Mouse (Mus musculus): ENCODE measurements around the gene Aanat. TPM values are rescaled to one million over a fixed set of nuclear protein-coding genes. Genes with fewer than 3 reads are reported as not detected.

Gene Aanat
- polyA plus RNA-seq, 1 experiment from 2014 or later = not detected

DNA sequence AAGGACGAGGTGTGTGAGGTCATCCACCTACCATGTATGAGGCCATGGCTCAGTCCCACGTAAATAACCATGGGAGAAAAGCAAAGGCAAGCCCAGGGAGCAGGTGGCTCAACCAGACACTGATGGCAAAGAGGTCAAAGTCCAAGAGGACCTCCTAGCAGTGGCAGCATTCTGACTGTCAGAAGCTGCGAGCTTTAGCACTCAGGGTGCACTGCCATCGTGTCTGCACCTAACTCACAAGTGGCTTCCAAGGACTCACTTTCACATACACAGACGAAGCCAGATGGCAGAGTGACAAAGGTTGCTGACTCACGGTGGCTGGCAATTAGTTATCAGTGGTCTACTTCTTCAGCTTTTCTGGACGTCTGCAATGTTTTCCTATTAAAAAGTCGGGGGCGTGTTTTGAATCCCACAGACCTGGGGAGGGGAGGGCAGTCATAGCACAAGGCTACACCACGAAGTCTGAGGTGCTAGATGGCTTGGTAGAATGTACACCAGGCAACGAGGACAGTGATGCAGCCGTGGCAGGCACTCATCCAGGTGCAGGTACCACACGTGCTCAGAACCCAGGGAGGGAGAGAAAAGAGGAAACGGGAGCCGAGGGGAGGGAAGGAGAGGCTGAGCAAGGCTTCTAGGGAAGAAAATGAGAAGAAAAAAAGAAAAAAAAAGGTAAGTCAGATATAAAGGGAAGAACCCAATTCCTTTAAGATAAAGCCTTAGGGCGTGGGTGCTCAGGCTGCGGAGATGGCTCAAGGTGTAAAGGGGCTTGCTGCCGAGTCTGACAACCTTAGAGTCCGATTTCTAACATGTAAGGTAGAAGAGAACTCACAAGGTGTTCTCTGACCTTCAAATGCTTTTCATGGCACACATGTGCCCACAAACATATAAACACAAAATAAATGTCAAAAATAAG is 14.2 kb upstream of the Aanat start:
- H3K9ac ChIP-seq (replicated peaks) = peak overlapping the region; percentile 69
- H3K27me3 ChIP-seq (ENCODE audit: insufficient read depth, low read length) = no peaks in the 10 kb centered on the region
- peak overlapping the region; percentile 27 for H3K4me3 ChIP-seq (ENCODE audit: low read depth, low read length)
- no peaks in the 10 kb centered on the region for H3K9me3 ChIP-seq (ENCODE audit: low read length)
- ATAC-seq (peak; percentile 73), DNase-seq (peak; percentile 80)
- peaks cover 50% of the 10 kb centered on the region for H3K4me1 ChIP-seq (ENCODE audit: insufficient read depth)
- TF ChIP-seq CTCF (IDR thresholded peaks at IDR 0.05; ENCODE audit: low read depth) = no peak
- TF ChIP-seq EP300 (IDR thresholded peaks at IDR 0.05; ENCODE audit: low read depth) = peak; percentile 90
- H3K4me2 ChIP-seq (ENCODE audit: low read depth, low read length) = peak overlapping the region; percentile 71
- H3K27ac ChIP-seq (ENCODE audit: low read depth) = peak overlapping the region; percentile 93
- 41% methylated on average over 19 of the region's 19 CpGs for WGBS (ENCODE audit: insufficient replicate concordance)
- 0 out of 2 replicates have a peak, but pooled peaks cover 6% of the 10 kb centered on the region for H3K36me3 ChIP-seq (replicated peaks; ENCODE audit: insufficient read depth, low read length)

- TF ChIP-seq EP300 (IDR thresholded peaks at IDR 0.05; ENCODE audit: low read depth) = peak; percentile 94
- no peak for TF ChIP-seq CTCF (IDR thresholded peaks at IDR 0.05; ENCODE audit: low read depth)
- peak overlapping the region; percentile 27 for H3K4me3 ChIP-seq (ENCODE audit: low read depth, low read length)
- peak overlapping the region; percentile 71 for H3K4me2 ChIP-seq (ENCODE audit: low read depth, low read length)
- H3K27ac ChIP-seq (ENCODE audit: low read depth) = peak overlapping the region; percentile 93
- H3K27me3 ChIP-seq (ENCODE audit: insufficient read depth, low read length) = no peaks in the 10 kb centered on the region
- H3K9me3 ChIP-seq (ENCODE audit: low read length) = no peaks in the 10 kb centered on the region
- H3K4me1 ChIP-seq (ENCODE audit: insufficient read depth) = peaks cover 50% of the 10 kb centered on the region
- ATAC-seq = peak; percentile 83
- peak overlapping the region; percentile 69 for H3K9ac ChIP-seq (replicated peaks)
- 34% methylated on average over 12 of the region's 12 CpGs for WGBS (ENCODE audit: insufficient replicate concordance)
- peak; percentile 52 for DNase-seq
- 0 out of 2 replicates have a peak, but pooled peaks cover 6% of the 10 kb centered on the region for H3K36me3 ChIP-seq (replicated peaks; ENCODE audit: insufficient read depth, low read length)
Observed at GRCm38 (mm10) chr11:116572756-116573543, 13.3 kb upstream of the Aanat start.

- ATAC-seq = no peak
- Histone ChIP-seq H3K36me3 (replicated peaks; ENCODE audit: insufficient read depth, low read length) (peaks cover 15% of the 10 kb centered on the region; the same call in 1 of the 2 replicates), H3K9ac (replicated peaks) (peak overlapping the region; percentile 35), H3K9me3 (ENCODE audit: low read length) (no peaks in the 10 kb centered on the region), H3K4me1 (ENCODE audit: insufficient read depth) (peaks cover 55% of the 10 kb centered on the region), H3K4me3 (ENCODE audit: low read depth, low read length) (no peak overlapping the region), H3K27ac (ENCODE audit: low read depth) (peak overlapping the region; percentile 93; the same call in 1 of the 2 replicates), H3K27me3 (ENCODE audit: insufficient read depth, low read length) (no peaks in the 10 kb centered on the region), H3K4me2 (ENCODE audit: low read depth, low read length) (peak overlapping the region; percentile 71)
- 83% methylated on average over 6 of the region's 6 CpGs for WGBS (ENCODE audit: insufficient replicate concordance)
- no peak for TF ChIP-seq CTCF (IDR thresholded peaks at IDR 0.05; ENCODE audit: low read depth)
- no peak for TF ChIP-seq EP300 (IDR thresholded peaks at IDR 0.05; ENCODE audit: low read depth)
- DNase-seq = no peak
Observed at GRCm38 (mm10) chr11:116574486-116574885, 11.7 kb upstream of the Aanat start.

DNA sequence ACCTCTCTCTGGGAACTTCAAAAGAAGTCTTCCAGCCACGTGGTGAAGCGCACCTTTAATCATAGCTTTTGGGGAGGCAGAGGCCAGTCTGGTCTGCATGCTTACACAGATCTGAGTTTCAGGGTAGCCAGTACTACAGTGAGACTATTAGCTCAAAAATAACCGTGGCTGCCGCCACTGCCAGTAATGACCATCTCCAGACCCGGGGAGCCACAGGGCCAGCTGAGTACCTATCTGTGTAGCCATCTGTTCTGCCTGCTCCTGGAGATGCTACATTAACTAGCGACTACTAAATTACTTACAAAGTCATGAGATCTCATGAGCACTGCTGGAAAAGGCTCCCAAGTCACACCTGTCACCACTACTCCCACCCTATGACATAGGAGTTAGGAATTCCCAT is 11.2 kb upstream of the Aanat start:
- WGBS (ENCODE audit: insufficient replicate concordance) = 72% methylated on average over 6 of the region's 6 CpGs
- Histone ChIP-seq H3K9me3 (ENCODE audit: low read length) (no peaks in the 10 kb centered on the region), H3K27me3 (ENCODE audit: insufficient read depth, low read length) (no peaks in the 10 kb centered on the region), H3K4me3 (ENCODE audit: low read depth, low read length) (no peak overlapping the region), H3K4me1 (ENCODE audit: insufficient read depth) (peaks cover 54% of the 10 kb centered on the region), H3K4me2 (ENCODE audit: low read depth, low read length) (peak overlapping the region; percentile 71), H3K9ac (replicated peaks) (peak overlapping the region; percentile 35; the same call in 1 of the 2 replicates), H3K27ac (ENCODE audit: low read depth) (peak overlapping the region; percentile 93; the same call in 1 of the 2 replicates), H3K36me3 (replicated peaks; ENCODE audit: insufficient read depth, low read length) (peaks cover 15% of the 10 kb centered on the region; the same call in 1 of the 2 replicates)
- TF ChIP-seq CTCF (IDR thresholded peaks at IDR 0.05; ENCODE audit: low read depth) (no peak), EP300 (IDR thresholded peaks at IDR 0.05; ENCODE audit: low read depth) (no peak)
- no peak for ATAC-seq
- no peak for DNase-seq

GRCm38 (mm10) chr11:116575396-116575795 is 10.8 kb upstream of the Aanat start:
- Histone ChIP-seq H3K27ac (ENCODE audit: low read depth) (no peak overlapping the region), H3K4me1 (ENCODE audit: insufficient read depth) (peaks cover 57% of the 10 kb centered on the region), H3K36me3 (replicated peaks; ENCODE audit: insufficient read depth, low read length) (peaks cover 15% of the 10 kb centered on the region; the same call in 1 of the 2 replicates), H3K27me3 (ENCODE audit: insufficient read depth, low read length) (no peaks in the 10 kb centered on the region), H3K9me3 (ENCODE audit: low read length) (no peaks in the 10 kb centered on the region), H3K9ac (replicated peaks) (no peak overlapping the region; the same call in 1 of the 2 replicates), H3K4me2 (ENCODE audit: low read depth, low read length) (peak overlapping the region; percentile 71), H3K4me3 (ENCODE audit: low read depth, low read length) (no peak overlapping the region)
- DNase-seq = no peak
- WGBS (ENCODE audit: insufficient replicate concordance) = 87% methylated on average over 2 of the region's 2 CpGs
- no peak for TF ChIP-seq CTCF (IDR thresholded peaks at IDR 0.05; ENCODE audit: low read depth)
- no peak for TF ChIP-seq EP300 (IDR thresholded peaks at IDR 0.05; ENCODE audit: low read depth)
- ATAC-seq = no peak

Data from liver, postnatal 0 days (tissue).